Mouse (Mus musculus) embryo, embryonic 9.5 days (tissue): ENCODE results near the gene Tcte3.
"Not testable (repeated sequence)": the region's sequence is repeated elsewhere in the genome, so short reads cannot be mapped to it uniquely, and the experiment has no call there.

Experiments
- DNase-seq: peaks from one replicate; pipeline ENCODE4 v3.0.0-alpha.2; 2017; ENCODE audit errors: extremely low spot score

Tcte3 gene

DNA sequence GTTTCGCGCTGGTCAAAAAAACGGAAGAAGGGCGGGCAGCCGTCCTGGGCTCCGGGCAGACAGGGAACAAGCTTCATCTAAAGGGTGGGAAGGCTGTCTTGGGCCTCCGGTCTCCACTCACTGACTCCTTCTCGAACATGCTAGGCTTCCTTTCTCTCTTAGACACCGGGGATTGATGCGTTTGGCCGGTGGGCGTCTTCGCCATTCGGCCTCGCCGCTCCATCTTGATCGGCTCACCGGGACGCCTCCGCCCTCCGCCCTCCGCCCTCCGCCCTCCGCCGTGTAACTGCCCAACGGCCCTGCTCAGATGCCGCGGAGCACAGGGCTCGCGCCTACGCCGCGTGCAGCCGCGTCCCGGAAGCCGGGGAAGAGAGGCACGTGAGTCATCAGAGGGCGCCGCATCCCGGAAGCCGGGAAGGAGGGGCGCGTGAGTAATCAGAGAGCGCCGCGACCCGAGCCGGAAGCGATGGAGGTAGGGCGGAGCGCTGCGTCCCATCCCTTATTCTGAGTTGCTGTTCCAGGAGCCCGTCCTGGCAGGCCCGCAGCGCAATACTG, at the start of gene Tcte3, which contains the start of the genes Ermard and Gm3448:
TSS of gene Tcte3 (minus strand) at position 314 of the 555 bp plus-strand sequence.
TSS of gene Ermard (plus strand) at position 34 of the 555 bp plus-strand sequence.
TSS of gene Gm3448 (minus strand) at position 363 of the 555 bp plus-strand sequence.
- not testable (repeated sequence) for DNase-seq

- peak; percentile 32 for DNase-seq
These were observed 47.3 kb upstream of the Tcte3 start for GRCm38 (mm10) chr17:15088591-15089001.

GRCm38 (mm10) chr17:15088166-15088565, 46.9 kb upstream of the Tcte3 start:
- no peak for DNase-seq

- DNase-seq, result no peak
These were observed 43.7 kb upstream of the Tcte3 start for GRCm38 (mm10) chr17:15085006-15085405.

DNA sequence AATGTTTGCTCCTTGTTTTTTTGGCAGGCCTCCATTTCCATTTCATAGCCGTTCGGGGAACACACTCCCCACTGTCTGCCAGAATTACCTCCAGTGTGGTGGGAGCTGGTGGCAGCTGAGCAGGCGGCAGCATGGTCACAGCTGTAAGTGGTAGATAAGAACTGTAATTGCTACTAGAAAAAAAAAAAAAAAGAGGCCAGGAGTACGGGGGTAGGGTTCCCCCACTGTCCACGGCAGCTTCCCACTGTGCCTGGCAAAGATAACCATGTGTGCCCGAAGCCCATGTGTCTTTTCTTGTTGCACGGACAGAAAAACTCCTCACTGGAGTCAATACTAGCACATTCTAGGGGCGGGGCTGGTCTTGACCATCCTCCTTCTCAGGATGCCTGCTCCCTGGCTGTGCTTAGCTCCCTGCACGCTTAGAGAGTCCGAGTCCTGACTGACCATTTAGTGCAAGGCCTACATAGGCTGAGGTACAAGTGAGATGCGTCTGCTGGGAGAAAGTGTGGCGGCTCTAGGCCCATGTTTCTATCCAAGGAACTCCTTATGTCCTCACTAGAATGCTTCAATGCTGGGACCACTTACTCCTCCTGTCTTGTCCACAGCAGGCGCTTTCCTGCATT, 43.0 kb upstream of the Tcte3 start:
- DNase-seq, result no peak

DNA sequence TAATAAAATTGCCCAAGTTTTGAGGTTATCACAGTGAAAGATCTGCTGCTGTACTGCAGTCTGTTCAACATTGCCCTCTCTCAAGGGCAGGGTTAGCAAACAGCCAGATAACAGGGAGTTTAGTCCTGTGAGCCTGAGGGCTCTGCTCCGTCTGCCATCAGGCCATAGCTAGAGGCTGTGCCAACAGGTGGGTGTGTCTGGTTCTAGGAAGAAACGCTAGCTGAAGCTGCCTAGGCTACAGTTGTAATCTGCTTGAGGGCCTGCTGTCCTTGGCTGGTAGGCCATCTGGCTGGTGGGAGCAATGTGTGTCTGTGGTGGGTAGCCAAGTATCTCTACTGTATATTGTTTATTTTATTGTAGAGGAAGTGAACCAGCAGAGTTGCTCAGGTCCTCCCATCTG, 36.2 kb upstream of the Tcte3 start:
- DNase-seq, result no peak

DNA sequence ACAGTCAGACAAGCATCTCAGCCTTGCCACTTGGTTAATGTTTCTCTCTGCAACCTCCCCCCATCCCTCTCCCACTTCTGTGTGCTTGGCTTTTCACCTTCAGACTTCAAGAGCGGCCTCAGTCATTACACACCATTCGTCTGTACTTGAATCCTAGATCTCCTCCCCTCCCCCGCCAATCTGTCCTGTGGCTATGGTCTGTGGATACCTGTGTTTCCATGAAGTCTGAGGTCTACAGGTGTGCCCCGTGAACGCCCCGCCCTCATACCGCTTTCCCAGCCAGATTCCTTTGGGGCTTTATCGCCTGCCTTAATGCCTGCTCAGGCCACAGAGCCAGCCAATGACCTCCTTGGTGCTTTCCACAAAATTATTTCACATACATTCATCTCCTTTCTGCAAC, 33.7 kb upstream of the Tcte3 start:
- DNase-seq, result no peak

DNA sequence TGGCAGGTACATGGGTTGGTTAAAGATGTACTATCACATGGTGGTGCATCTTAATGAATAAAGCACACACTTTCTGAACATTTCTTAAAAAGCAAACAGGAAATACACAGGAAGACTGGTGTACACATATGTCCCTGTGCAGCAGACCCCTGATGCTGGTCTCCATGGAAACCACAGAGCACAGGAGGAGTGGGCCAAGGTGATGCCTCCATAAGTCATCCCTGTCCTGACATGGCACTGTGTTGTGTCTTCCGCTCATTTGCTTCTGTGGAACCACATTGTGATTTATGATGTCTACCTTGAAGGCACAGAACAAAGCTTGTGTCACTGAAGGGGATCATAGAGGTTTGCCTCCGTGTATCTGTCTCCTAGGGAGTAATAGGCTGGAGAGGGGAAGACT, 30.9 kb upstream of the Tcte3 start:
- DNase-seq, result no peak

DNA sequence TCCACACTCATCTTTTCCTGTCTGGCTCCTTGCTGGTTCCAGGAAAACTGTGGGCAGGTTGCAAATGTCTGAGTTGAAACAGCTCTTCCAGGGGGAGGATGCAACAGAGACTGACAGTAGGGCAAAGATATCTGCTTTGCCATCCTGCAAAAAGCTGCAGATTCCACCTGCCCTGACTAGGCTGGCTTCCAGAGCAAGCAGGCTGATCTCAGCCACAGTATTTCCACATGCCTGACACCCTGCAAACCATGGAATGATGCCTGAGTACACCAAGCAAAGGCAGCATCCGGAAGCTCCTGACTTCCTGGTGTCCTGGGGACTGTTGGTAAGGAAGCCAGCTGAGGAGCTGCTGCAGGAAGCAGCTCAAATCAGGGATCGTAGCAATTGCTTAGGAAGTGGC, 27.8 kb upstream of the Tcte3 start:
- DNase-seq, result no peak

- DNase-seq, result no peak
These were observed 26.9 kb upstream of the Tcte3 start for GRCm38 (mm10) chr17:15068040-15068792.

DNA sequence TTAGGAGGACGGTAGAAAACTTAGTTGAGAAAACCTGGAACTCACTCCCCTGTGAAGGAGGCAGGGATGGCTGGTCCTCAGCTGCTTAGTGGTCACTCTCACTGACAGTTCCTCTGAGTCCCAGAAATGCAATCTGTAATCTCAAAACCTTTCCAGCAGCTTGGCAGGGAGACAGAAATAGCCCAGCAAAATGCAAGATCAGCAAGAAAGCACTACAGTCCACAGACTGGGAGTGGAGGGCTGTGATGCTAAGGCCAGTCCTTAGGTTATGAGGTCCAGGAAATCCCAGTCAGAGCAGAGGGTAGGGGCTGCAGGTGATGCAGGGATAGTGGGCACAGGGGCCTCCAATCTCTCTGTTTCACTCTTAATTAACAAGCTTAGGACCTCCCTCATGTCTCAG, 25.6 kb upstream of the Tcte3 start:
- DNase-seq, result no peak

GRCm38 (mm10) chr17:15066066-15066465, 24.8 kb upstream of the Tcte3 start:
- no peak for DNase-seq

DNA sequence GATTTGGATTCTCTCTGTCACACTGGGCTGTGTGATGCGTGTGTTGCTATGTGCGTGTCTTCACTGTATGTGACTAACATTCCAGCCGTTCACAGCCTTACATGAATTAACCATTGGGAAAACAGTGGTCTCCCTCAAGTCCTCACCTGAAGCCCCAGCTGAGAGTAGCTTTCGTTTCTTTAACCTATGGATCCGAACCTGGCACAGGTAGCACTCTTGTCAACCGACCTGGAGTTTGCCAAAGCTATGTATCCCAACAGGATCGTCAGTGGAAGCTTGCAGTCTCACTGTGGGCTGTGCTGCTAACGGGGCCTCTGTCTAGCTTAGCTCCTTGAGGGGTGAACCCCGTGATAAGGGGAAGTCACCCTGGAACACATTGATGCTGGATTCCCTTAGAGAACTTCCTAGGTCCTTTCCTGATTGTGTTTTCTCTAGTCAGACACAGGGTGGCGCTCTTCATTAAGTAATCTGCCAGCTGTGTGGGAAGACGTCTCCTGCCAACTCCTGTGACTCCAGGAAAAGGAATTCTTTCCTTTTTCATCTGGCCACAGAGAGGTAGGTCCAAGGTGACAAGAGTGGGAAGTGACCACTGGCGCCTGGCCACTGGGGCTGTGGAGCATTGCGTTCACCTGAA, 24.2 kb upstream of the Tcte3 start:
- DNase-seq, result peak; percentile 81

DNA sequence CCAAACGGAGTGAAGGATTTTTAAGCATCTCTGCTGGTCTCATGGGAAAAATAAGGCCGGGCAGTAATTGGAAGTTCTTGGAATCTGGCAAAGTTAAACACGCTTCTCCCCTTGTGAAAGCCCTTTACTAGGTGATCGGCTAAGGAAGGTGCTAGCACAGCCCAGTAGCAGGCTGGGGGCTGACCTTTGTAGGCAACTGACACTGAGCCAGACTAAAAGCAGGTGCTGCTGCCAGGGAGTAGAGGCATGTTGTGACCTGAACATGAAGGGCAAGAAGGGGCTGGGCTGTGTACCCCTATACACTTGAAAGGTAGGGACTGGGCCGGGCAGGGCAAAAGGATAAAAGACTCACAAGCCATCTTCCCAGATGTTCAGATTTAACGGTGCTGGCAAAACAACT, 19.1 kb upstream of the Tcte3 start:
- DNase-seq, result no peak

DNA sequence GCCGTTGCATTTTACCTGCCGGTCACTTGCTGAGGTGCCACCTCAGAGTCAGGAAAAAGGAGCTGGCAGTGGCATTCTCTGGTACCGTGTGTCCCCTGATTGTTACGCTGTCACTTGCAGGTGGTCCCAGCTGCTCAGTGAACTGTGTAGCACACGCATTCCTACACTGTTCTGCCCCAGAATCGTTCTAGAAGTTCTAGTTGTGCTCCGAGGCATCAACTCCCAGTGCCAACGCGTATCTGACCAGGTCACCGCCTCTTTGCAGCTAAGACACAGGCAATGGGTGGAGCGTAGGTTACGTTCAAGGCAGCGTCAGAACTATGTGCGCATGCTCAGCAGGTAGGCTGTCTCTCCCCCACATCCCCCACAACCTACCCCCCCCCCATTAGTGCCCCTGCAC, 18.4 kb upstream of the Tcte3 start:
- no peak for DNase-seq

- no peak for DNase-seq
These were observed 16.9 kb upstream of the Tcte3 start for GRCm38 (mm10) chr17:15058161-15058591.

GRCm38 (mm10) chr17:15055925-15056324, 14.6 kb upstream of the Tcte3 start:
- no peak for DNase-seq

DNA sequence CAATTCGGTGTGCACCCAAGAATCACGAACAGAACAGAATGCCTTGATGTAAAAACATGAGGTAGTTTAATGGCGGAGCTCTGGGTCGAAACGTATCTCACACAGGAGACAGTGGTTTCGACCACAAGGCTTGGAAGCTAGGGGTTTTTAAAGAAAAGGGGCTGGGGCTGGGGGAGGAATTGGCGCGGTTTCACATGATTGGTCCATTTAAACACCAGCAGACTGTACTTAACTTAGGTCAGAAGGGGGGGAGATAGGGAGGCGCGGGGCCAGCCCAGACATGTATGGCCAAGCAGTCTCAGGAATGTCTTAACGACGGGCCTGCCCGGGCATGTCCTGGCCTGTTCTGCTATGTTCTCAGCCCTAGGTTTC, 12.5 kb upstream of the Tcte3 start:
- not testable (repeated sequence) for DNase-seq

GRCm38 (mm10) chr17:15053183-15053828, 12.0 kb upstream of the Tcte3 start:
- not testable (repeated sequence) for DNase-seq

GRCm38 (mm10) chr17:15052766-15053165, 11.5 kb upstream of the Tcte3 start:
- DNase-seq, result not testable (repeated sequence)

- DNase-seq, result not testable (repeated sequence)
These were observed 9.1 kb upstream of the Tcte3 start for GRCm38 (mm10) chr17:15050338-15050737.

- not testable (repeated sequence) for DNase-seq
These were observed 833 bp downstream of the Tcte3 start for GRCm38 (mm10) chr17:15040455-15040854.
